Mouse (Mus musculus) right cerebral cortex, adult 2 months (tissue): ENCODE measurements at regions not wholly inside any gene's neighbourhood (a gene's known extent, or its start where the extent isn't known, plus 50 kb on each side); places are given as distances from the start of the nearest gene placed in this dataset.

Experiments
- DNase-seq, 2 experiments: peaks; one replicate each; pipeline ENCODE4 v3.0.0; 2021 to 2022; ENCODE audit warnings: low spot score in 2 of 2

GRCm38 (mm10) chr1:128781871-128782270 is 189.8 kb upstream of the Cxcr4 start:
- DNase-seq, result no peak

- DNase-seq, result peak; percentile 36 to 43
Measured at GRCm38 (mm10) chr1:128781311-128781710, 189.2 kb upstream of the Cxcr4 start.

GRCm38 (mm10) chr1:128779586-128780158 is 187.6 kb upstream of the Cxcr4 start:
- DNase-seq, result no peak

DNA sequence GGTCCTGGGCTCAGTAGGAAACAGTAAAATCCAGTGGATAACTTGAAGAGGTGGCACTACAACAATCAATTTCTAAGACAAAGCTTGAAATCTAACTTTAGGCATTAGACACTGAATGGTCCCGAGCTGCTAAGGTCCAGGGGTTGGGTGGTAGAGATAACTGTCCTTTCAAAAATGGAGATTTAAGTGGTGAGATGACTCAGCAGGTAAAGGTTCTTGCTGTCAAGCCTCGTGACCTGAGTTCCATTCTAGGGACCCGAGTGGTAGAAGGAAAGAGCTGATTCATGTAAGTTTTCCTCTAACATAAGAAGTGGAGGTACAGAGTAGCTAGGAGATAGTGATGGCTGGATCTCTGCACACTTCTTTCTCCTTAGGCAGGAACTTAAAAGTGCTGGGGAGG is 180.3 kb upstream of the Cxcr4 start:
- DNase-seq, result no peak

GRCm38 (mm10) chr1:128770786-128771185 is 178.7 kb upstream of the Cxcr4 start:
- DNase-seq, result no peak

GRCm38 (mm10) chr1:128767991-128768390 is 175.9 kb upstream of the Cxcr4 start:
- DNase-seq, result no peak

- no peak for DNase-seq
Measured at GRCm38 (mm10) chr1:128767415-128767814, 175.3 kb upstream of the Cxcr4 start.

DNA sequence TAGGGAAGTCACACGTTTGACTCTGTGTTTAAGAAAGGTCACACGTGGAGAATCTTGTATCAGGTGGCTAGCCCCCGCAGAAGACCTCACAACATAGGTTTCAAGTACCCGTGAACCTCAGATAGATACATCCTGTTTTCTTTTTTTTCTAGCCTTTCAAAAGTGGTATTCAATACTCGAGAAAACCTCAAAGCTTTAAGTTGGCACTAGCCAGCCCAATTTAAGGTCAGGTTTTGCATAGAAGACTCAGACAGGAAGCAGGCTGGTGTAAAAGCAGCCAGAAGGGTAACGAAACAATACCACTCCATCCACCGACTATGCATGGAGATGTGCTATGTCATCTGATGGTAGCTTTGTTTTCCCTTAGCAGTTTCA is 174.8 kb upstream of the Cxcr4 start:
- no peak for DNase-seq

GRCm38 (mm10) chr1:128766193-128766893 is 174.2 kb upstream of the Cxcr4 start:
- DNase-seq, result no peak

- DNase-seq, result no peak
Measured at GRCm38 (mm10) chr1:128765626-128766025, 173.5 kb upstream of the Cxcr4 start.

- DNase-seq, result no peak
Measured at GRCm38 (mm10) chr1:128765142-128765541, 173.0 kb upstream of the Cxcr4 start.

DNA sequence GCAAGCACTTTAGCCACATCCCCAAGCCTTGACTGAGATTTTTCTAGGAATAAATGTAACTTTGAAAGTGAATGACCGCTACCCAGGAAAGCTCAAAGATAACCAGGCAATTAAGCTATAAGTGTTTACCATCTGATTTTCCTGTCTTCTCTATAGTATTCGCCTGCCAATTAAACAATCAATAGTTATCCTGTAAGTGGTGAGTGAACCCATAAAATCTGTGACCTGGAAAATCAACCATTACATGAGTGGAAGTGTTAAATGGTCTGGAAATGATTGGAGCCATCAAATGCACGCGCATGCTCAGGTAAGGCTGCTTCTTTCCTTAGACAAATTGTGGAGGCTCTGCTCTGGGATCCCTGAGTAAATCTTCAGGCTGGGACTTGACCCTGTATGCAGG is 170.8 kb upstream of the Cxcr4 start:
- DNase-seq, result no peak

DNA sequence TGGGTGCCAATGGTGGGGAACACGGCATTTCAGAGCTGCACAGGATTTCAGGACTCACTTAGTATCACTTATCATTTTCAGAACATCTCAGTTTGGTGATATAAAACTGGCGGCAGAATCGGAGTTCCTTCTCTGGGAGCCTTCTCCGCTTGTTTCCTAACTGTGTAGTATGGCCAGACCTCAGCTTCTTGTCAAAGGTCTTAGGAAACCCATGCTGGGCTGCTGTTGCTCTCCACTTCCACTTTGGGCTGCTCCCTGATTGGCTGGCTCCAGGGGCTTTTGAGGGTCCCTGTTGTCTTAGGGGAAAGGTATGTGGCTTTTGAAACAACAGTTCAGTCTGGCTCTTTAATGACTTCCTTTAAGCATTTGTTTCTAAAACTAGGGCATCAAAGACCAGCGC is 170.0 kb upstream of the Cxcr4 start:
- no peak for DNase-seq

DNA sequence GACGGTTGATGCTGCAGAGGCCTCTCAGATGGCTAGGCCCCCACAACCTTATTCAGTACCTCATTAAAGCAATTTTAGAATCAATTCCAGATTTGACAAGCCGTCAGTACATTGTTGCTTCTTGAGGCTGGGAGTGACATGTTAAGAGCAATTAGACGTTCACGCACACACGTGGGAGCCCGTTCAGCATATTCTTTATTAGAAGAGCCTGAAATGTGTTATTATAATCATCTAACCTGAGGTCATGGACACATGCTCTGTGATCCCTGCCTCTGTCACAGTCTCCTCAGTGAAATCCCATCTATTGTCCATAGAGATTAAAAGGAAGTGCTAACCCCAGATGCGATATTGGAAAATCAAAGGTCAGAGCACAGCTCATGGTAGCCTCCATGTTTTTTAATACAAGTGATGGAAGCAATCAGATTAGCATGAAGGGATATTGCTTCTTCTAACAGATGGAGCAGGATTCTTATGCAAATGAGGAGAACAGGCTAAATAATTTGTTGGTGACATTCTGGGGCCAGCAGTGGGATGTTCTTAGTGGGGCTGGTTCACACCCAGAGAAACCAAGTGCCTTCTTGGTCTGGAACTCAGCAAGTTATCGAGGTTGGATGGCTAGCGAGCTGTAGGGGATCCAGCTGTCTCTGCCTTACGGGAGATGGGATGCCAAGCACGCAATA is 166.8 kb upstream of the Cxcr4 start:
- no peak for DNase-seq

GRCm38 (mm10) chr1:128758294-128758801 is 166.3 kb upstream of the Cxcr4 start:
- DNase-seq, result no peak

- DNase-seq, result no peak
Measured at GRCm38 (mm10) chr1:128753427-128754012, 161.4 kb upstream of the Cxcr4 start.

DNA sequence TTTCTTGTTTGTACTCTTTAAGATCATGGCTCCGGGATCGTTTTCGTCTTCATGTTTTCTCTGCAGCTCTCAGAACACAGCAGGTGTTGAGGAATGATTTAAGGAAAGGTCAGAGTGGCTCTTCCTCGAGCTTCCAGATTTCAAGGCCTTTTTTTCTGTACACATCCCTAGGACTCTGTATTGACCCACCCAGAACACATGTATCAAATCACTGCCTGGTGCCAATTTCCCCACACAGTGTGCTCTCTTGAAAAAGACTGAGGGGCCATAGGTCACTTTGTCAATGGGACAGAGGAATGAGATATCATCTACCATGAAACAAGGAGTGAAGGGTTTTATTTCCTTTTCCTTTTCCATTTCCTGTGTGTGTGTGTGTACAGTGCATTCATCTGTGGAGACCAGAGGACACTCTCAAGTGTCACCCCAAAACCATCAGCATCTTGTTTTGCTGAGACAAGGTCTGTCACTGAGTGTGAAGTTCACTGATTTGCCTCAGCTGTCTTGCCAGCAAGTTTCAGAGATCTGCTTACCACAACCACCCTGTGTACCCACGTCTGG is 157.4 kb upstream of the Cxcr4 start:
- DNase-seq, result no peak

- no peak for DNase-seq
Measured at GRCm38 (mm10) chr1:128747196-128747790, 155.2 kb upstream of the Cxcr4 start.

- no peak for DNase-seq
Measured at GRCm38 (mm10) chr1:128746461-128747009, 154.4 kb upstream of the Cxcr4 start.

GRCm38 (mm10) chr1:128740616-128741015 is 148.5 kb upstream of the Cxcr4 start:
- DNase-seq, result peak; percentile 13 to 32

DNA sequence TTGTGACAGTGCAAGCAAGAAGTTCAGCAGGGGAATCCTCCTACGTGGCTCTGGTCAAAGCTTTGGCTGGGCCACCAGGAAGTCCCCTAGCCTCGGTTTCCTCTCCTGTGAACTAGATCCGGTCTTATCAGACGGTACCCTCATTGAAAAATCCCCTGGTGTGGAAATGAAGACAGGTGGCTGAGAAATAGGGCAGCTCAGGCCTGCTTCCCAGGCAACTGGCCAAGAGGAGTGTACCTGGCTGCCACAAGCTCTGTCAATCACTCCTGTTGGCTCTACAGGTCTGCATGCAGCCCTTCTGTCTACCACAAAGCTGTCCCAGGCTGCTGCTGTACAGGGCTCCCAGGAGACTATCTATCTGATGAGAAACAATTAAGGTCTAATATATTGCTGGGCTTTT is 146.1 kb upstream of the Cxcr4 start:
- DNase-seq, result no peak

DNA sequence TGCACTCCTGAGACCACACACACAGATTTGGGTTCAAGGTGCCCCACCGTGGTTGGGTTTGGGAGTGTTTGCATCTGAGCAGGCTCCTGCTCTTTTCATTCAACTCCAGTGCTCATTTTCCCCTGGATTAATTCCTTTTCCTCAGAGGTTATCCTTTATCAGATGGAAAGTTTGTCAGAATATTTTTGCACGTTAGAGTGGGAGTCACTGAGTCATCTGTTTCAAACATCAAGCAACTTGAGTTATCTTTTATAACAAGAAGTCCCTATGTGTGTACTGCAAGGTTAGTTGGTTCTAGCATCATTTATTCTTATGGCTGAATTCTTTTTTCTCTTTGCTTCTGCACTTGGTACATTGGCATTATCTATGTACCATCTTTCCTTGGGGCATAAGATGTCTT is 142.8 kb upstream of the Cxcr4 start:
- DNase-seq, result no peak
